Mouse (Mus musculus) limb, embryonic 15.5 days (tissue): ENCODE measurements around the gene Nos1ap. TPM values are rescaled to one million over a fixed set of nuclear protein-coding genes. Genes with fewer than 3 reads are reported as not detected.

Source experiments
- ATAC-seq: fragments of 200-750 bp; cut with Nextera tagmentation; 2 replicates; pipeline ENCODE4 v1.8.0; 2017; ENCODE audit warnings: low read depth, moderate TSS enrichment; ENCODE audit not compliant: insufficient number of reproducible peaks, low FRiP score, low TSS enrichment
- H3K27ac ChIP-seq: fragments of 300-500 bp; sonication (generic); 2 replicates; pipeline ENCODE4 v1.5.1; 2015; ENCODE audit warnings: moderate library complexity, mild to moderate bottlenecking, inconsistent platforms
- H3K27me3 ChIP-seq: fragments of 300-500 bp; sonication (generic); 2 replicates; pipeline ENCODE4 v1.6.1; 2015; ENCODE audit warnings: inconsistent platforms
- H3K36me3 ChIP-seq: fragments of 300-500 bp; sonication (generic); 2 replicates; pipeline ENCODE4 v1.6.1; 2015; ENCODE audit warnings: inconsistent platforms
- H3K4me1 ChIP-seq: fragments of 300-500 bp; sonication (generic); 2 replicates; pipeline ENCODE4 v1.6.1; 2015; ENCODE audit warnings: inconsistent platforms
- H3K4me2 ChIP-seq: fragments of 300-500 bp; sonication (generic); 2 replicates; pipeline ENCODE4 v1.6.1; 2015; ENCODE audit warnings: mild to moderate bottlenecking, inconsistent platforms
- H3K4me3 ChIP-seq: fragments of 300-500 bp; sonication (generic); 2 replicates; pipeline ENCODE4 v1.5.1; 2015; ENCODE audit warnings: mild to moderate bottlenecking, inconsistent platforms
- H3K9ac ChIP-seq: fragments of 300-500 bp; sonication (generic); 2 replicates; pipeline ENCODE4 v1.6.1; 2015; ENCODE audit warnings: inconsistent platforms
- H3K9me3 ChIP-seq: fragments of 300-500 bp; sonication (generic); 2 replicates; pipeline ENCODE4 v1.6.1; 2016; ENCODE audit warnings: inconsistent platforms
- WGBS: fragments of 180-500 bp; shearing (Covaris S2); methylation state at CpG from one replicate; pipeline ENCODE4 v1.1.7; 2015; 5-methylcytosine and 5-hydroxymethylcytosine counted together
- polyA plus RNA-seq: library from polyadenylated mRNA; unstranded; fragments of >200 nt; fragmentation: Nextera tagmentation; extraction: Ambion mirVana; gene quantifications from 2 replicates; pipeline ENCODE4 v1.2.1, GENCODE M21; 2015

The Nos1ap gene
- polyA plus RNA-seq, 1 experiment from 2014 or later: 10.1 TPM

DNA sequence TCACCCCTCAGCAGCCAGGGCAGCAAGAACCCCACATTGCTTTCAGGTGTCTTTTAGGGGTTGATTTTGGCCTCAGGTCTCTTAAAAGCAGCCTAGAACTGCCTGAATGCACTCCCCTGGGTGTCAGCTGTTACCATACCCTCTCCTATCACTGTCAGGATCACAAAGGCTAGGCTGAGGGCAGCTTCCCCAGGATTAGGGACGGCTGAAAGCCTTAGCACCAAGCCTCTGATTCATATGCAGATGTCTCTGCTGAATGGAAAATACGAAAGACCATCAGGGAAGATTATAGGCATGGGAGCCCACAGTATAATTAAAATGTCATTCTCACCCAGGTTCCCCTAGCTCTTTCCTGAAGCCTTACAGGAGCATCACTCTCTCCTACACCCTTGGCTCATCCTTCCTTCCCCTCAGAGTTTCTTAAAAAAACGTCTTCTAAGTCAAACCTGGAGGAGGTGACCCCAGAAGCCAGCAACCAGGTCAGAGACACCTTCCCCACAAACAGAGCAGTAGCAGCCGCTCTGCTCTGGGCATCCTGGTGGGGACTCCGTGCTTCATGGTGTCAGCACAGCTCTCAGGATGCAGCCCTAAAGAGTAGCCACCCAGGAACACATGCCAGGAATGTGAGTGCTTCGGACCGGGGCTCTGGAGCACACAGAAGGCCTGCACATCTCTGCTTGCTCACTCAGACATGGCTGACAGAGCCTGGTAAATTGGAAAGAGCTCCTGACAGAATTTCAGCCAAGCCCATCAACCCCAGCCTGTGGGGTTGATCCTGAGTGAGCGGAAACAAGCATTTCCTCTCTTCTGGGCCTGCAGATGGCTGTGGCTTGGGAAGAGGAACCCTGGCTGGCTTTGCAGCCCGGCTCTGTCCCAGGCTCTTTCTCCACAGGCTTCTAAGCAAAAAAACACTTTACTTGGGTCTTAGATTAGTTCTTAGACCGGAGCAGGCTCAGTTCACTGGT is 111.7 kb downstream of the Nos1ap start:
- H3K27ac ChIP-seq: peak overlapping the region; percentile 62

DNA sequence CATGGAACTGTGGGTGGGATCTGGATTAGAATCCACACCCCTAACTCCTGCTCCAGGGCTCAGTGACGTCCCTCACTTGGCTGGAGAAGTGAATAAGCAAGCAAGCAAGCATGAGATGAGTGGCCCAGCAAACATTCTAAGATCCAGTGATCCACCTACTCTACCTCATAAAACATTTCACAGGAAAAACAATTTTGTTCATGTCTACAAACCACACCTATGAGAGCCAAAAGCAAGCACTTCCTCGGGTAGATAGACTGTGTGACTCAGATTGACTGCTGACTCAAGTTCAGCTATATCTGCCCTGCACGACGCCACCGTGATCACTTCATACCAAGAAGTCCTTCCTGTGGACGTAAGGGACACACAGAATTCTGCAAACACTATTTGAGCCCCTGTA is 116.2 kb downstream of the Nos1ap start:
- Histone ChIP-seq H3K27ac (no peak overlapping the region), H3K9ac (no peak overlapping the region), H3K4me2 (no peak overlapping the region), H3K36me3 (no peaks in the 10 kb centered on the region), H3K4me1 (peaks cover 10% of the 10 kb centered on the region), H3K27me3 (no peaks in the 10 kb centered on the region), H3K4me3 (no peak overlapping the region), H3K9me3 (no peaks in the 10 kb centered on the region)
- ATAC-seq: no peak
- 74% methylated on average over 6 of the region's 6 CpGs for WGBS

More for the DNA sequence above, 111.7 kb downstream of the Nos1ap start:
- 33% methylated on average over 10 of the region's 10 CpGs for WGBS
- H3K27me3 ChIP-seq: no peaks in the 10 kb centered on the region
- no peak overlapping the region for H3K4me2 ChIP-seq
- H3K4me1 ChIP-seq: peaks cover 20% of the 10 kb centered on the region
- H3K9me3 ChIP-seq: no peaks in the 10 kb centered on the region
- no peak overlapping the region for H3K9ac ChIP-seq
- no peaks in the 10 kb centered on the region for H3K36me3 ChIP-seq
- ATAC-seq: no peak
- no peak overlapping the region for H3K4me3 ChIP-seq

DNA sequence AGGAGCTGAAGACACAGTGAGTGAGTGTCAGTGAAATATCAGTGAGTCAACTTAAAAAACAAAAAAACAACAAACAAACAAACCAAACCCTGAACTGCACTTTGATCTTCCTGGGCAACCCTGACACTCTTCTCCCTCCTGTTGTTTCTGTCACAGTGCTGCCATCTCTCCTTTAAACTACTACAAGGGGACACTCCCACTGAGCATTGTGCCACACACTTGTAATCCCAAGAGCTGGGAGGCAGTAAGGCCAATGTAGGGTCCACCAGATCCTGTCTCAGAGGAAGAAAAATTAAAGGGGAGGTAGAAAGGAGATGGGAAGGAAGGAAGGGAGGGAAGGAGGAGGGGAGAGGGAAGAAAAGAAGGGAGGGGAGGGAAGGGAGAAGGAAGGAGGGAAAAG is 116.8 kb downstream of the Nos1ap start:
- no peak for ATAC-seq
- no peak overlapping the region for H3K4me3 ChIP-seq
- H3K9ac ChIP-seq: no peak overlapping the region
- H3K4me1 ChIP-seq: peaks cover 4% of the 10 kb centered on the region
- H3K9me3 ChIP-seq: no peaks in the 10 kb centered on the region
- no peak overlapping the region for H3K4me2 ChIP-seq
- no peak overlapping the region for H3K27ac ChIP-seq
- no peaks in the 10 kb centered on the region for H3K36me3 ChIP-seq
- H3K27me3 ChIP-seq: no peaks in the 10 kb centered on the region

DNA sequence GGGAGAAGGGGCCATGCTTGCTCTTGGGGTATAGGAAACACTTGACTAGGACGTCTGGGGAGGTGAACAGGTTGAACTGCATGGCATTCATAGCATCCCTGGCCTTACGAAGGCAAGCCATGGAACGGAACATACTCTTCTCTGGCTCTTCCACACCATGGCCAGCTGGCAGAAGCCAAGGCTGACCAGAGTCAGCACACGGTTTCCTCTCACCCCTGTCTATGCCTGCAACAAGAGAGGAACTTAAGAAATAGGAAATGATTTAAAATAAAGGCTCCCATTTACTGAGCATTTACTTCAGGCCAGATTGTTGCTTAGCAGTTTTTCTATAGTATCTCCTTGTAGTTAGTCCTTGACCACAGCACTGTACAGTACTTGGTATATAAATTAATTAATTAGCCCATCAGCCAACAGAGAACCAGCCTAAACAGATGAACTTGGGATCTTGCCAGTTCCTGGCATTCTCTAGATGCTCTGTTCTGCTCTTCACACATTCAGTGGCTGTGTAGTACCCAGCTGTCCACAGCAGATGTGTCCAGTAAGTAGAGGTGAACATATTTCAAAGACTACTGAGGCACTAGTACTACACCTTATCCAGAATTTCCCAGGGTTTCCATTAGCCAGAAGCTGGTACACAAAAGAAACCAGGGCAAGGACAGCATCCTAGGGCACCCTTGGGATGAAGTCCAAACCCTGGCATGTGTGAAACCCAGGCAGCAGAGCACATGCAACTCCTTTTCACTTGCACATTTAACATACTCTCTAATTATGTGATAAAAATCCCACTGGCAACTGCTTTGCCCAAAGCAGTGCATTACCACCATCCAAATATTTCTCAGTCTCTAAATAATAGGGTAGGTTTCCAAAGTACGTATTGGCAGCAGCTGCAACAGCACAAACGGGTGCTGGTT is 123.3 kb downstream of the Nos1ap start:
- H3K27me3 ChIP-seq: no peaks in the 10 kb centered on the region
- H3K4me2 ChIP-seq: no peak overlapping the region
- ATAC-seq: no peak
- no peak overlapping the region for H3K27ac ChIP-seq
- no peaks in the 10 kb centered on the region for H3K36me3 ChIP-seq
- no peak overlapping the region for H3K4me3 ChIP-seq
- H3K9ac ChIP-seq: no peak overlapping the region
- H3K4me1 ChIP-seq: no peaks in the 10 kb centered on the region
- WGBS: 59% methylated on average over 6 of the region's 6 CpGs
- H3K9me3 ChIP-seq: no peaks in the 10 kb centered on the region

DNA sequence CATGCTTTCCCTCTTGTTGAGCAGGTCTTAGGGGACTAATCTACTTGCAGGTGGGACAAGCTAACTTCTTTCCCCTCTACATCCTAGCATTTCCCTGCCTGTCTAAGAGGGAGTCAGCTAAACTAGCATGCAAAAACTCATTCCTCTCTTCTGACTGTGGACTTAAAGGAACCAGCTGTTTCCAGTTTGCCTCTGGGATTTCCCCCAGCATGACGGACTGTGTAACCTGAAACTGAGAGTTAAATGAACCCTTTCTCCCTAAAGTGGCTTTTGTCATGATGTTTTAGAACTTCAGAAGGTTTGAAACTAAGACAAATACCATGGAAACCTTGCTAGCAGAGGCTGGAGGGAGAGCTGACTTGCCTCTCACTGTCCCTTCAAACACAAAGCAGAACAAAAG is 127.5 kb downstream of the Nos1ap start:
- H3K36me3 ChIP-seq: no peaks in the 10 kb centered on the region
- no peak overlapping the region for H3K4me3 ChIP-seq
- H3K27ac ChIP-seq: no peak overlapping the region
- WGBS: 35% methylated on average over 1 of the region's 1 CpGs
- no peaks in the 10 kb centered on the region for H3K4me1 ChIP-seq
- H3K9ac ChIP-seq: no peak overlapping the region
- no peak overlapping the region for H3K4me2 ChIP-seq
- ATAC-seq: no peak
- H3K9me3 ChIP-seq: no peaks in the 10 kb centered on the region
- no peaks in the 10 kb centered on the region for H3K27me3 ChIP-seq

DNA sequence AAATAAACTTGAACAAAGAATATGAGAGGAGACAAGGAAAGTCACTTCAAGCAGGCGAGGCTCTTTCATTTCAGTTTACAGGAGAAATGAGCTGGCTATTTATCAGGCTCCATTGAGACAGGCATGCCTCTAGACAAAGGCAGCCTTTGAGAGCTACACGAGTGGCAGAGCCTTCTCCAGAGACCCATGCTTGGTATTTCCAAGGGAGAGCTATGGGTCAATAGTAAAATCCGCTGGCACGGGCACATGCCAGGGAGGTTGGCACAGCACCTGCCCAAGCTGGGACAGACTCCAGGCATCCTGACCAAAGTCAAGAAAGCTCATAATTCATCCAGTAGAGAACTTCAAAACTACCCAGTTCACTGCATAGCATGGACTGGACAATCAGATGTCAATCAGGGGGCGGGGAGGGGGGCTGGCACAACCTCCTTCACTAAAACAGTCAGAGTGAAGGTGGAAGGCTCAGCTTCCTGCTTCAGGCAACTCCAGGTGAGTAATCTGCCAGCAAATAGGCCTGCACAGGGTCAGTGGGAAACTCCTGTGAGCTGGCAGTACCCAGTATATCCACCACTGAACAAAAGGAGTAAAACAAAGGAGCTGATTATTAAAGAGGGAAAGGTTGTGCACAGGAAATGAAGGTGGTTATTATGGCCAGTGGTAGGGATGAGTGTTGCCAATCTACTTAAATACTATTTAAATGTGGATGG is 129.6 kb downstream of the Nos1ap start:
- no peak overlapping the region for H3K9ac ChIP-seq
- H3K4me2 ChIP-seq: no peak overlapping the region
- H3K9me3 ChIP-seq: no peaks in the 10 kb centered on the region
- no peaks in the 10 kb centered on the region for H3K36me3 ChIP-seq
- H3K4me3 ChIP-seq: no peak overlapping the region
- 63% methylated on average over 5 of the region's 5 CpGs for WGBS
- no peak for ATAC-seq
- H3K4me1 ChIP-seq: no peaks in the 10 kb centered on the region
- H3K27me3 ChIP-seq: no peaks in the 10 kb centered on the region
- no peak overlapping the region for H3K27ac ChIP-seq

DNA sequence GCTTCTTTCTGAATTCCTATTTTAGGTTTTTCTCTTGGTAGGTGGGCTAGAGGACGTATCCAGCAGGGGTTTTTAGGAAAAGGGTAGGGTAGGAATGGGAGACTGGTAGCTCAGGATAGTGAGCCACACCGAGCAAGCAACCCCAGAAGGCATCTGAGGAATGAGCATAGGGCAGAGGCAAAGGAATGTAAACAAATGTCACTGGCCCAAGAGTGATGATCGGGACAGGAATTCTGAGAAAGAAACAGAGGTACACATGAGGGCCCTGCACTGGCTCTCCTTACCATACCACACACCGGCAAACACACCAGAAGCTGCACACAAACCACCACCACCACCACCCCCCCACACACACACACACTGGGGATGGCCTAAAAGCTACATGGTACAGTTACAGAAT is 132.0 kb downstream of the Nos1ap start:
- Histone ChIP-seq H3K4me1 (no peaks in the 10 kb centered on the region), H3K4me3 (no peak overlapping the region), H3K9ac (no peak overlapping the region), H3K27me3 (no peaks in the 10 kb centered on the region), H3K4me2 (no peak overlapping the region), H3K36me3 (no peaks in the 10 kb centered on the region), H3K27ac (no peak overlapping the region), H3K9me3 (no peaks in the 10 kb centered on the region)
- ATAC-seq: no peak
- 24% methylated on average over 4 of the region's 4 CpGs for WGBS

DNA sequence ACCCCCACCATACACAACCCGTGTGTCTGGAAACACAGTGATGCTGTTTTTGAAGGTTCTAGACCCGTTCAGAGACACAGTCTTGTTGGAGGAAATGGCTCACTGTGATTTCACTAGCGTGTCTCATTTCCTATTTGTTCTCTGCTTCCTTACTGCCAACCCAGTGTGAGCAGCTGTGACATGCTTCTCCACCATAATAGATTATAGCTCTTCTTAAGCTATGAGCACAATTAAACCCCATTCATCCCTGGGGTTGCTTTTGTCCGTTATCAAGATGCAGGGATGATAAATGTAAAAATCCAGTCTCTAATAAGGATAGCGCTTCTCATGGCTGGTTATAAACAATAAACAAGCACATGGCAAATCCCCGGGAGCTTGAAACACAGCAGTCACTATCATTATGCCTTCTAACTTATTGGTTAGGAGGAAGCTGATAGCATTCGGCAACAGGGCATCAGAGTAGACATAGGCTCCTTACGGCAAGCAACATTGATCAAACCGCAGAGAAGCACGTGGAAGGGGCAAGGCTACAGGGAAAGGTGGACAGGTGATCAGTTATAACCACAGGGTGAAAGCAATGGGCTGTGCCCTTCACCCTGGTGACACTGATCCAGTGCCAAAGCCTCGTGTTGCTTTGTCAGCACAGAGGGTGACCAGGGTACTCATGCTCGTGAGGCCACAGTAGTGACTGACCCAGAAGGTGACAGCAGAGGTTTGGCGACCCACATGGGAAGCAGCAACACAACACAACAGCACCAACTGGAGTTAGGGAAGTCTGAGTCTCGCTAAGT is 133.6 kb downstream of the Nos1ap start:
- Histone ChIP-seq H3K36me3 (no peaks in the 10 kb centered on the region), H3K4me3 (no peak overlapping the region), H3K4me2 (no peak overlapping the region), H3K9me3 (no peaks in the 10 kb centered on the region), H3K27ac (no peak overlapping the region), H3K4me1 (no peaks in the 10 kb centered on the region), H3K27me3 (no peaks in the 10 kb centered on the region), H3K9ac (no peak overlapping the region)
- 90% methylated on average over 14 of the region's 14 CpGs for WGBS
- no peak for ATAC-seq

DNA sequence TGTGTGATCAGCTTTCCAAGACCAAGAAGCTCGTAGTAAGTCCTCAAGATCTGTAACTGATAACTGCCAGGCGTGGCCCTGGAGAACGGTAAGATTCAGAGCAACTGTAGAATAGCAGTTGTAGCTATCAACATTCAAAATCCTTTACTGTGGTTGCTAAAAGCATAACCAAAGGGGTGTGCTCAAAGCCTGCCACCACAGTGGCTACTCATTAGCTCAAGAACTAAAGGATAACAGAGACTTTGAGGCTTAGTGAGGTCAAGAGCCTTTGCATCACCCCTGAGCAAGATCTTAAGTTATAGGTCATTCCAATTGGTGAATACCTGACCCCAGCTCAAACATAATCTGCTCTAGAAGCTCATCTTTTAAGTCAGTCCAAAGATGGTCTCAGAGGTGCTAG is 134.3 kb downstream of the Nos1ap start:
- H3K4me2 ChIP-seq: no peak overlapping the region
- no peak overlapping the region for H3K9ac ChIP-seq
- no peaks in the 10 kb centered on the region for H3K36me3 ChIP-seq
- no peak overlapping the region for H3K4me3 ChIP-seq
- ATAC-seq: no peak
- H3K27me3 ChIP-seq: no peaks in the 10 kb centered on the region
- H3K4me1 ChIP-seq: no peaks in the 10 kb centered on the region
- 87% methylated on average over 3 of the region's 3 CpGs for WGBS
- no peak overlapping the region for H3K27ac ChIP-seq
- no peaks in the 10 kb centered on the region for H3K9me3 ChIP-seq

DNA sequence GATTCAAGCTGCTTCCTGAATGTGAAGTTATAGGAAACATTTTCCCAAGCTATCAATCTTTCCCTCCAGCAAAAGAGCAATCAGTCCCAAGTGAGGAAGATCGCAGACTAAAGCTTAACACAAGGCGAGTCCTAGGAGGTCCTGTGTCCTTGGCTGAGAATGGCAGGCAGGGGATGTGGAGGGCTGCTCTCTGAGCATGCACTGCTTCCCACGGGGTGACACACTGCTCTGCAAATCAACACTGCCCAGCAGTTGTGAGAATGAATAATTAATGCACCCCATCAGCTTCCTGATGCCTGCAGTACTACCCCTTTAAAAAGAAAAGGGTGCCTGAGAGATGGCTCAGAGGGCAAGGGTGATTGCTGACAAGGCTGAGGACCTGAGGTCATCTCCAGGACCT is 136.2 kb downstream of the Nos1ap start:
- WGBS: 57% methylated on average over 3 of the region's 3 CpGs
- no peak for ATAC-seq

DNA sequence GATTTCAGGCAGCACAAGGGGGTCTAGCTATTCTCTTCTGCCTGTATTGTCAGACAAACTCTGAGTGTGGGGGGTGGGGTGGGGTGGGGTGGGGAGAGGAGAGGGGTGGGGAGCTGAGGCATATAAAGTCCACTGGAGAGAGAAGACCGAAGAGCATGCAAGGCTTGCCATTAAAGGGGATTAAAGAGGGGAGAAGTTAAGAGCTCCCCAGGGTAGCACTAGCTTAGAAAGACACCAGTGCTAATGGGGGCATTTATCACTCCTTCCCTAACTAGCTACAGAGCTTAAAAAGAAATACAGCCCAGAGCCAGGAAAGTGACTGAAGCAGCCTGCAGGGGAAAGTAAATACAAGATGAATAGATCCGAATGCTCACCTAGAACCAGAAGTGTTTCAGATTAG is 141.4 kb downstream of the Nos1ap start:
- Histone ChIP-seq H3K27ac (no peak overlapping the region), H3K27me3 (no peaks in the 10 kb centered on the region), H3K9me3 (no peaks in the 10 kb centered on the region), H3K4me3 (no peak overlapping the region), H3K9ac (no peak overlapping the region), H3K4me1 (peaks cover 9% of the 10 kb centered on the region), H3K4me2 (no peak overlapping the region), H3K36me3 (no peaks in the 10 kb centered on the region)
- ATAC-seq: no peak
- 23% methylated on average over 2 of the region's 2 CpGs for WGBS

More for the DNA sequence above, 136.2 kb downstream of the Nos1ap start:
- peaks cover 6% of the 10 kb centered on the region for H3K4me1 ChIP-seq
- no peak overlapping the region for H3K9ac ChIP-seq
- no peaks in the 10 kb centered on the region for H3K9me3 ChIP-seq
- no peaks in the 10 kb centered on the region for H3K27me3 ChIP-seq
- no peaks in the 10 kb centered on the region for H3K36me3 ChIP-seq
- H3K4me3 ChIP-seq: no peak overlapping the region
- no peak overlapping the region for H3K4me2 ChIP-seq
- no peak overlapping the region for H3K27ac ChIP-seq
